Mouse (Mus musculus): Measurements from ENCODE around the gene Isca2. TPM values are rescaled to one million over a fixed set of nuclear protein-coding genes. Genes with fewer than 3 reads are reported as not detected.
A peak's percentile ranks its signal among the peaks of the same experiment; 100 is the strongest.

Gene Isca2
- total RNA-seq, 2 experiments from 2014 or later, result 55.9 to 57.7 TPM

- DNase-seq (ENCODE audit: extremely low spot score in 1 of 2, low spot score in 2 of 2), result peak; percentile 38 to 60
- no peak overlapping the region for H3K4me3 ChIP-seq
- intact Hi-C loops (cut with DNase I), result loop anchor here (1.0 to 10.0 kb wide), 3 partner anchors 101 to 290 kb away; no protein-coding TSS in a partner anchor
- no peak overlapping the region for H3K27ac ChIP-seq
- peak; percentile 79 for TF ChIP-seq CTCF (IDR thresholded peaks at IDR 0.05)
Observed at GRCm38 (mm10) chr12:84755008-84755695, 17.9 kb upstream of the Isca2 start.

DNA sequence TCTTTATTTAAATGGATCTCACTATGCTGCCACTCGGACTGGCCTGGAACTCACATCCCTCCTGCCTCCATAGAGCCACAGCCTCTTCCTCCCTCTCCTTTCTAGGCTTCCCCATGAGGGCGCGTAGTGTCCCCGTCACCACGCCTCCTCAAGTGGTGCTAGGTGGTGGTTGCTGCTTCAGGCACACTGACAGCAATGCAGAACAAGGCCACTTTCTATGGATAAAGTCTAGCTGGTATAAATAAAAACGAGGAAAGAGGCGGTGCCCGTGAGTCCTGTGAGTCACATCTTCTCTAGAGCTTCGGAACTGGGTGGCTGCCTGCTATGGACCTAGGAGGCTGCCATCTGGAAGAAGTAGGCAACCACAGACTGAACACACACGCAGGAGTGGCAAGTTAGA lies 17.0 kb upstream of the Isca2 start:
- peak in 1 of 2 experiments; percentile 60 for DNase-seq (ENCODE audit: extremely low spot score in 1 of 2, low spot score in 2 of 2)
- intact Hi-C loops (cut with DNase I), result loop anchor here (10.0 kb wide), 1 partner anchor 291 kb away; no protein-coding TSS in a partner anchor
- H3K4me3 ChIP-seq, result no peak overlapping the region
- no peak for TF ChIP-seq CTCF (IDR thresholded peaks at IDR 0.05)
- no peak overlapping the region for H3K27ac ChIP-seq

- no peak for DNase-seq (ENCODE audit: extremely low spot score in 1 of 2, low spot score in 2 of 2)
- no peak overlapping the region for H3K4me3 ChIP-seq
- TF ChIP-seq CTCF (IDR thresholded peaks at IDR 0.05), result peak; percentile 51
- intact Hi-C loops (cut with DNase I), result loop anchor here (10.0 kb wide), 1 partner anchor 294 kb away; no protein-coding TSS in a partner anchor
- H3K27ac ChIP-seq, result no peak overlapping the region
Observed at GRCm38 (mm10) chr12:84759063-84759462, 14.0 kb upstream of the Isca2 start.

- DNase-seq (ENCODE audit: extremely low spot score in 1 of 2, low spot score in 2 of 2), result no peak
- no peak for TF ChIP-seq CTCF (IDR thresholded peaks at IDR 0.05)
- Histone ChIP-seq H3K27ac (no peak overlapping the region), H3K4me3 (no peak overlapping the region)
- intact Hi-C loops (cut with DNase I), result no loop called here
Observed at GRCm38 (mm10) chr12:84762532-84762931, 10.5 kb upstream of the Isca2 start.

- no peak overlapping the region for H3K4me3 ChIP-seq
- H3K27ac ChIP-seq, result no peak overlapping the region
- no peak for DNase-seq (ENCODE audit: extremely low spot score in 1 of 2, low spot score in 2 of 2)
- no peak for TF ChIP-seq CTCF (IDR thresholded peaks at IDR 0.05)
- intact Hi-C loops (cut with DNase I), result no loop called here
Observed at GRCm38 (mm10) chr12:84763577-84764218, 9.4 kb upstream of the Isca2 start.

- no peak overlapping the region for H3K4me3 ChIP-seq
- no peak for TF ChIP-seq CTCF (IDR thresholded peaks at IDR 0.05)
- intact Hi-C loops (cut with DNase I), result no loop called here
- no peak overlapping the region for H3K27ac ChIP-seq
- DNase-seq (ENCODE audit: extremely low spot score in 1 of 2, low spot score in 2 of 2), result no peak
Observed at GRCm38 (mm10) chr12:84764756-84765155, 8.3 kb upstream of the Isca2 start.

GRCm38 (mm10) chr12:84765506-84765905 lies 7.5 kb upstream of the Isca2 start:
- no peak for TF ChIP-seq CTCF (IDR thresholded peaks at IDR 0.05)
- DNase-seq (ENCODE audit: extremely low spot score in 1 of 2, low spot score in 2 of 2), result no peak
- Histone ChIP-seq H3K27ac (no peak overlapping the region), H3K4me3 (no peak overlapping the region)
- intact Hi-C loops (cut with DNase I), result no loop called here

GRCm38 (mm10) chr12:84766113-84766735 lies 6.8 kb upstream of the Isca2 start:
- no peak for TF ChIP-seq CTCF (IDR thresholded peaks at IDR 0.05)
- no peak overlapping the region for H3K27ac ChIP-seq
- intact Hi-C loops (cut with DNase I), result no loop called here
- DNase-seq (ENCODE audit: extremely low spot score in 1 of 2, low spot score in 2 of 2), result no peak
- no peak overlapping the region for H3K4me3 ChIP-seq

GRCm38 (mm10) chr12:84767510-84767909 lies 5.5 kb upstream of the Isca2 start:
- Histone ChIP-seq H3K4me3 (no peak overlapping the region), H3K27ac (no peak overlapping the region)
- intact Hi-C loops (cut with DNase I), result no loop called here
- DNase-seq (ENCODE audit: extremely low spot score in 1 of 2, low spot score in 2 of 2), result no peak
- no peak for TF ChIP-seq CTCF (IDR thresholded peaks at IDR 0.05)

GRCm38 (mm10) chr12:84769624-84770023 lies 3.4 kb upstream of the Isca2 start:
- intact Hi-C loops (cut with DNase I), result no loop called here
- Histone ChIP-seq H3K27ac (no peak overlapping the region), H3K4me3 (no peak overlapping the region)
- no peak for DNase-seq (ENCODE audit: extremely low spot score in 1 of 2, low spot score in 2 of 2)
- TF ChIP-seq CTCF (IDR thresholded peaks at IDR 0.05), result no peak

- Histone ChIP-seq H3K27ac (peak overlapping the region; percentile 89), H3K4me3 (peak overlapping the region; percentile 70)
- intact Hi-C loops (cut with DNase I), result no loop called here
- DNase-seq (ENCODE audit: extremely low spot score in 1 of 2, low spot score in 2 of 2), result no peak
- no peak for TF ChIP-seq CTCF (IDR thresholded peaks at IDR 0.05)
Observed at GRCm38 (mm10) chr12:84771981-84772520, 1.0 kb upstream of the Isca2 start.

DNA sequence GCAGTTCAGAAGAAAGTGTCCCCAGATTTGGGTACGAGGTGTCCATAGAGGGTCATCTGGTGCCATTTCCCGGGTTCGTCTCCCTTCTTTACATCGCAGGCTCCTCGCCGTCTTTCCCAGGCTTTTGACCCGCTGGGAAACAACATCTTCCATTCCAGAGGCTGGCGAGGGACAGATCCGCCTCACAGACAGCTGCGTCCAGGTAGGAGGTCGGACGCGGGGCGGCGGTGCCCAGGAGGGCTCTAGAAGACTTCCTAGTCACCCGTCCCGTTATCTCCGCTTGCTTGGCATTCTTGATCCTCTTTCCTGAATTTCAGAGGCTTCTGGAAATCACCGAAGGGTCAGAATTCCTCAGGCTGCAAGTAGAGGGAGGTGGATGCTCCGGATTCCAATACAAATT lies 425 bp downstream of the Isca2 start:
- intact Hi-C loops (cut with DNase I), result no loop called here
- H3K27ac ChIP-seq, result peak overlapping the region; percentile 86
- no peak for DNase-seq (ENCODE audit: extremely low spot score in 1 of 2, low spot score in 2 of 2)
- TF ChIP-seq CTCF (IDR thresholded peaks at IDR 0.05), result no peak
- peak overlapping the region; percentile 70 for H3K4me3 ChIP-seq
